In the genomic region with DNA sequence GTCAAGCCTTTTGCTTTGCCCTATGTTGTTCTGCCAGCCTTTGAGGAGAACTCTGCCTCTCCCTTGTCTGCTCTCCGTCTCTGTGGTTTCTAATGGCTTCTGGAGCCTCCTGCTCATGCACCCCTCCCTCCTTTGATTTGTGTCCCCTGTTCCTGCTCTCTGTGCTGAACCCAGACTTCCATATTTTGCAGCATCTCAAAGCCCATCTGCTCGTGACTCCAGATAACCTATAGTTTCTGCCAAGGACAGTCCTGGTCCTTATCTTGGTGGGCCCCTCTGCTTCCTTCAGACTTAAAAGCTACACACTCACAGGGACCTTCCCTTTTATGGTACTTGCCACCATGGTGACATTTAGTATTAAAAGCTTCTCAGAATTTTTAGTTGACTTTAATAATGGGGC, we compare ENCODE assay signal across 22 mouse cellular contexts.
A peak's percentile ranks its signal among the peaks of the same experiment; 100 is the strongest.
DNase-seq lines count a peak whose midpoint lies in the region; ATAC-seq and TF ChIP-seq lines count a peak whose summit lies in the region.
"Had no signal": no experiment of that assay in that cellular context is flagged by ENCODE, and none has a peak within 500 bp of the region (broad histone marks: within the 10 kb centered on the region; RNA-seq: fewer than 3 reads in every experiment).

No protein-coding gene starts in this region.

- no peak for TF ChIP-seq CTCF in G1E (IDR thresholded peaks at IDR 0.05; ENCODE audit: low read depth, low read length)

- no peaks in the 10 kb centered on the region for H3K9me3 ChIP-seq in heart, embryonic 10.5 days
- H3K9me3 ChIP-seq in G1E (replicated peaks), result no peaks in the 10 kb centered on the region
- no peaks in the 10 kb centered on the region for H3K9me3 ChIP-seq in liver, embryonic 16.5 days (replicated peaks; ENCODE audit: control insufficient read depth, low read length)
- H3K9me3 ChIP-seq: hindbrain, embryonic 13.5 days; midbrain, embryonic 10.5 days had no signal

- peaks cover 27% of the 10 kb centered on the region for H3K4me1 ChIP-seq in heart, embryonic 10.5 days
- H3K4me1 ChIP-seq in G1E (ENCODE audit: insufficient read depth, low read depth, low read length), result peaks cover 66% of the 10 kb centered on the region
- peaks cover 16% of the 10 kb centered on the region for H3K4me1 ChIP-seq in liver, embryonic 16.5 days (ENCODE audit: control insufficient read depth, low read depth, low read length)

- no peaks in the 10 kb centered on the region for H3K36me3 ChIP-seq in heart, embryonic 10.5 days
- H3K36me3 ChIP-seq in G1E (replicated peaks), result peaks cover 69% of the 10 kb centered on the region
- no peaks in the 10 kb centered on the region for H3K36me3 ChIP-seq in liver, embryonic 16.5 days (ENCODE audit: control insufficient read depth, insufficient read depth)
- H3K36me3 ChIP-seq: hindbrain, embryonic 13.5 days had no signal

- no peak overlapping the region for H3K4me3 ChIP-seq in heart, embryonic 10.5 days
- H3K4me3 ChIP-seq in G1E (ENCODE audit: low read depth, low read length), result no peak overlapping the region; the same call in 1 of the 2 replicates
- no peak overlapping the region for H3K4me3 ChIP-seq in liver, embryonic 16.5 days (ENCODE audit: low read depth, low read length)
- H3K4me3 ChIP-seq: hindbrain, embryonic 13.5 days; layer of hippocampus, adult 2 months; midbrain, embryonic 10.5 days had no signal

- H3K9ac ChIP-seq in liver, embryonic 16.5 days (ENCODE audit: low read depth, low read length), result no peak overlapping the region
- H3K9ac ChIP-seq: hindbrain, embryonic 13.5 days had no signal

- intact Hi-C loops in left cerebral cortex, postnatal 25 days (cut with DNase I), result no loop called here

- no peak for DNase-seq in heart, embryonic 10.5 days (ENCODE audit: low spot score)
- DNase-seq in heart, adult 18-20 months, result no peak
- peak; percentile 69 for DNase-seq in G1E (ENCODE audit: low spot score)
- DNase-seq in lung, postnatal 10 days, result no peak
- DNase-seq in left cerebral cortex, postnatal 25 days (ENCODE audit: low spot score in 2 of 2), result no peak
- DNase-seq: adrenal gland, adult 2 months; cerebellum, postnatal 14 days; gastrocnemius, postnatal 10 days; heart, postnatal 10 days; kidney, adult 8-10 months; kidney, postnatal 14 days; layer of hippocampus, postnatal 36 days; lung, postnatal 14 days; thymus, postnatal 36 days had no signal

- WGBS in heart, embryonic 10.5 days, result 44% methylated on average over 2 of the region's 2 CpGs
- 27% methylated on average over 2 of the region's 2 CpGs for WGBS in liver, embryonic 16.5 days (ENCODE audit: insufficient replicate concordance)

- ATAC-seq in G1E (ENCODE audit: extremely low read depth, insufficient number of reproducible peaks, low FRiP score, poor library complexity, severe bottlenecking), result peak; percentile 86
- ATAC-seq in erythroid progenitor cell, adult 5-6 weeks (replicated peaks; ENCODE audit: low FRiP score, poor library complexity, severe bottlenecking), result peak; percentile 50
- peak; percentile 90 for ATAC-seq in liver, embryonic 16.5 days (ENCODE audit: low read depth)
- ATAC-seq in activated CD4-positive, CD25-positive, alpha-beta regulatory T cell, adult 4 months, result no peak
- ATAC-seq: forebrain, embryonic 14.5 days; inflammation-experienced regulatory T-cells, adult 6 months had no signal

- peak overlapping the region; percentile 23; the same call in 1 of the 2 replicates for H3K27ac ChIP-seq in heart, embryonic 10.5 days
- H3K27ac ChIP-seq in liver, embryonic 16.5 days (ENCODE audit: low read length), result peak overlapping the region; percentile 45; the same call in 1 of the 2 replicates
- H3K27ac ChIP-seq: hindbrain, embryonic 13.5 days; layer of hippocampus, adult 2 months; midbrain, embryonic 10.5 days had no signal

- H3K27me3 ChIP-seq in heart, embryonic 10.5 days (ENCODE audit: insufficient read depth, poor library complexity, severe bottlenecking), result no peaks in the 10 kb centered on the region
- no peaks in the 10 kb centered on the region for H3K27me3 ChIP-seq in G1E (ENCODE audit: insufficient read depth, low read length)
- no peaks in the 10 kb centered on the region for H3K27me3 ChIP-seq in liver, embryonic 16.5 days (ENCODE audit: control insufficient read depth, insufficient read depth, low read depth, low read length)
- H3K27me3 ChIP-seq: hindbrain, embryonic 13.5 days had no signal

- peak overlapping the region; percentile 41 for H3K4me2 ChIP-seq in liver, embryonic 16.5 days (ENCODE audit: low read depth, low read length)
- H3K4me2 ChIP-seq: hindbrain, embryonic 13.5 days had no signal
